Mouse (Mus musculus) skeletal muscle tissue, adult 2 months (tissue): ENCODE measurements around the gene Cramp1l.

ENCODE experiments used
- DNase-seq: peaks from one replicate; pipeline ENCODE4 v3.0.0-alpha.2; 2012; ENCODE audit warnings: low read depth, low spot score

Cramp1l gene

GRCm38 (mm10) chr17:25015655-25016291, at the start of gene Cramp1l, which contains the start of gene Ift140:
Gene Cramp1l (minus strand): TSS chr17:25015788.
Gene Ift140 (plus strand): TSS chr17:25016085.
- peak; percentile 97 for DNase-seq

DNA sequence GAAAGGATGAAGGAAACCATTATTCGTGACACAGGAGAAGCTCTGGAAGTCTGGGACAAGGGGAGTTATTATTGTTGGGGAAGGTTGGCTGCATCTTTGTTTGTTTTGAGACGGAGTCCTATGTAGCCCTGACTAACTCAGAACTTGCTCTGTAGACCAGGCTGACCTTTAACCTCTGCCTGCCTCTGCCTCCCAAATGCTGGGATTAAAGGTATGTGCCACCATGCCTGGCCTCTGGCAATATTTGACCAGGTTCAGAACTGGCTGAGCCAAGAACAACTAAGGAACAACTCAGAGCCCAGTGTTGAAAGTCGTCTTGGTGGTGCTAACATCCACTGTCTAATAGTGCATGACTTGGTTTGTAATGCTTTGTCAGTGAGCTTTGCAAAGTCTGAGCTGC, 49.6 kb upstream of the Cramp1l start:
- no peak for DNase-seq

DNA sequence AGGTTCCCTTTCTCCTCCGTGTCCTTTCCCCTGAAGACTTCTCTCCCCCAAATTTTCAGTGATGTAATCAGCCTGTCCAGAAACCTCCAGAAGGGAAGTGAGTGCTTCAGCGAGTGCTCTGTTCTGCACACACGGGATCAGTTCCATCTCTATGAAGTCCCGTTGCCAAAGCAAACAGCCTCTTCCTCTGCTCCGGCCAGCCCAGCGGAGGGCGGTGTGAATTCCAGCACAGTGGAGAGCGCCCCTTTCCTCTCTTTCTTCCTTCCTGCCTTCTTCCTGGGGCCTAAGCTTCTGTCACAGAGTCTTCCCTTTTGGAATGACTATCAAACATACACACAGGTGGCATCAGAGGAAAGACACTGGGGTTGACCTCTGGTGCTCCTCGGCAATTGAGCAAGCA, 48.8 kb upstream of the Cramp1l start:
- DNase-seq, result peak; percentile 69

DNA sequence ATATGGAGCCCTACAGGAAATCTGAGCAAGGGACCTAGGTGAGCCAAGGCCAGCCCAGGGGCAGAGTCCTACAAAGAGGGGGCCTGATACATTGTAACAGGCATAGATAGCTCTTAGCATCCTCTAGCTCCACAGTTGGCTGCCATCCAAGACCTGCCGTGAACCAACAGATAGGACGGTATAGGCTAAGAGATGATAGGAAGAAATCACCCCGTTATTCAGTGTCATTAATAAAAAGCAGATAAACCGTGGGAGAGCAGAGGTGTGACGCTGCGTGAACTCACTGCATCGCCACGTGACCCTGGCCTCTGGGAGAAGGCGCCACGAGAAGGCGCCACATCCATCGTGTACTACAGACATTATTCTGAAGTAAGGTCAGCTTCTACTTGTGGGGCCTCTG, 48.3 kb upstream of the Cramp1l start:
- no peak for DNase-seq

GRCm38 (mm10) chr17:25063261-25063660, 47.7 kb upstream of the Cramp1l start:
- no peak for DNase-seq

- DNase-seq, result no peak
Measured at GRCm38 (mm10) chr17:25057041-25057440, 41.5 kb upstream of the Cramp1l start.

GRCm38 (mm10) chr17:25053274-25053673, 37.7 kb upstream of the Cramp1l start:
- no peak for DNase-seq

- peak; percentile 12 for DNase-seq
Measured at GRCm38 (mm10) chr17:25047143-25047542, 31.6 kb upstream of the Cramp1l start.

DNA sequence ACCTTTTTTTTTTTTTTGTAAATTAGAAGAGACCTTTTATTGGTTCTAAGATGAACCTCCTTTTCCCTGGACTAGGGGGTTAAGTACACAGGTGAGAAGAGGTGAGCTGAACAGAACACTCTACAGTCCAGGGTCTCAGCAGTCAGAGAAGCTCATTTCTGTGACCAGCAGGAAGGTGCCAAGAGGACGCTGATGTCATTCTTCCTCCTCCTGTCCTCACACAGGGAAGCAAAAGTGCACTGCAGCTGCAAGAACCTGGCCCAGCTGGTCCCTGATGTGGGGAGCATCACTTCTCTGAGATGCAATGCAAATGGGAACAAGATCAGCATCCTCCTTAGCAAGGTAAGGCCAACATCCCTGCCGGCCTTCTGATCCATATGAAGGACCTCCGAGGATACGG, 29.7 kb upstream of the Cramp1l start:
- no peak for DNase-seq

- no peak for DNase-seq
Measured at GRCm38 (mm10) chr17:25044879-25045278, 29.3 kb upstream of the Cramp1l start.

- no peak for DNase-seq
Measured at GRCm38 (mm10) chr17:25036183-25036582, 20.6 kb upstream of the Cramp1l start.

DNA sequence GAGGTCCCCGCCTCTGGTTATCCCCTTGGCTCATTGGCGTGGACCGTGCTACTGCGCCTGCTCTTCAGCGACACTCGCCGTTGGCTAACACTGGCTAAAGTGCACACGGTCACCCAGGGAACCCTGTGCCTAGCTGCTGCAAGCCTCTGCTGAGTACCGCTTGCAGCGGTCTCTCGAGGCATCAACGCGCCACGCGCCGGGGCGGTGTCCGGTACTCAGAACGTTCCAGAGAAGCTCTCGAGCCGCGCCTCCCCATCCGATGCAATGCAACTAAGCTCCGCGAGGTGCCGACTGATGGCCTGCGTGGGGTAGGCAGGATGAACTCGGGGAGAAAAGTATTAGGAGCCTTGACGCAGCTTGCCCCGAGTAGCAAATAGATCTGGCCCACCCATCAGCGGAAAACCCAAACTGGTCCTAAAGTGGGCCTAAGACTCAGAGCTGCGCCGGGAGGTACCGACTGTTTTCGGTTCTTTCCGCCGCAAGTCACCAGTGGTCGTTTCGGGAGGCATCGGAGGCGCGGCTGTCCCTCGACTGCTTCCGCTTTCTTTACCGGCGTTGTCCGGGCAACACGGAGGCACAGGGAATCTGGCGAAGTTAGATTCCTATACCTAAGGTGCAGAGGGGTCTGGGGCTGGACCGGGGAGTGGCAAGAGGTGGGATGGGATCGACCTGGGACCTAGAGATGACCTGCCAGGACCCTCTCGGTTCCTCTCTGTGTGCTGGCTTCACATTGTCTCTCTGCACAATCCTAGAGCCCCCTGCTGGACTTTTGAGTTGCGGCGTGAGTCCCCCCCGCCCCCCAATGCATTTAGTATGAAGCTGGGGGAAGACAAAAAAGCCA, 924 bp upstream of the Cramp1l start:
- DNase-seq, result peak; percentile 67

DNA sequence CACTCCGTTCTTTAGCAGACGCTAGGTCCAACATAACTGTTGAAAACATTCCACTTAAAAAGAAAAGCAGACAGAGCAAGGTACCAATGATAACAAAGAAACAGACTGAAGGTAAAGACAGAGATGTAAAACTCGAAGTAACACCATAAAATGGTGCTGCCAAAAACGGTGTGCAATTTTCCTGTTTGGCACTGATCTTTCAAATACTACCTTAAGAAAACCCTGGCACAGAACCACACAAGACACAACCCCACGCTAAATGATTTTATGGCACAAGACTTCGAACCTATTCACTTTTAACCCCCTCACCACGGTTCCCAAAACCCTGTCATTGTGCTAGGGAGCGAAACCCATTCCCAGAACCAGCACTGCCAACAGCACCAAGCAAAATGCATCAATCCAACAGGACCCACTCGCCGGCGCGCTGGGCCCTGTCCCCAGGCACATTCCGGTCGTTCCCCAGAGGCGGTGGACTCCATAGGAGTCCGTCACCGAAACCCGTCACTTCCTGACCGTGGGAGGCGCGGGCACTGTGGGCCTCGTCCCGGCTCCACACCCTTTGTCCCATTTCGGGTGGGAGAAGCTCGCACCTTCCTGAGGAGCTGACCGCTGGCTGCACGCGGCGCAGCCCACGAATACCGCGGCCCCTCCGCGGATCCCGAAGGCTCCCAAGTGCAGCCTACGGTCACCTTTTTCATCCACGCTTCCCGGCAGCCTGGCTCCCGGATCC, 582 bp downstream of the Cramp1l start:
- DNase-seq, result no peak

DNA sequence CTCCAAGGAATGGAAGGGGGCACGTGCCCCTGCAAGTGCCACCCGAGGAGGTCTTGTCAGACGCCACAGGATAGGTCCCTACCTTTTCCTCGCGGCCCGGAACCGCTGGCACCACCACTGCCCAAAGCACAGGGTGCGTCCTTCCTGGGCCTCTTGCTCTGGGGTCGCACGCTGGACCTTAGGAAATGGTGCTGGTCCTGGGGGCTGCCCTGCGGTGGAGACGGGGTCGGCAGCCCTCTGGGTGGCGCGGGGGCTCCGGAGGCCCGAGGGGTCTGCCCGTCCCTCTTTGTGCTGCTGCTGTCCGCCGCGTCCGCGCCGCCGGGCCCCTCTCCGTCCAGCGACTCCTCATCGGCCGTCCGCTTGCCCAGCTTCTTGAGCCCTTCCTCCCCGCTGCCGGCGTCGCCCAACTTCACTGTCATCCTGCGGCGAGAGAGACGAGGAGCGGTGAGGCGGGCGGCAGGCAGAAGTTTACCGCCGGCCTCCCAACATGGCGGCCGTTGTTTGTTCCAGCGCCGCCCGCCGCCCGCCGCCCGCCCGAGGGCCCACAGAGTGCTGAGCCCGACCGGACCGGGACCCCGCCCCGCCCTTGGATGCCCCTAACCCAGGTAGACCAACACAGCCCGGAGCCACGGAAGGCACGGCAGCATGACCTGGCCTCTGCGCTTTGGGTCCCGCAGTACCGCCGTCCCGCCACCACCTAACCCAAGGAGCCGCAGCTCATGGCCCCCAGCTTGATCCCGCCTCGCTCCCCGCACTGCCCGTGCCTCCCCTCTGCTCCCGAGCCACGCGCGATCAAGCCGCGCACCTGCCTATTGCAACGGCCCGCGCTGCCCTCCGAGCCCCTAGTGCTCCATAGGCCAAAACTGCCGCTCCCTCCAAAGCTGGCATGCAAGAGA, 1.7 kb downstream of the Cramp1l start:
- no peak for DNase-seq

- no peak for DNase-seq
Measured at GRCm38 (mm10) chr17:25007480-25007879, 8.1 kb downstream of the Cramp1l start.

GRCm38 (mm10) chr17:25005102-25005501, 10.5 kb downstream of the Cramp1l start:
- DNase-seq, result no peak

- DNase-seq, result no peak
Measured at GRCm38 (mm10) chr17:24994721-24995120, 20.9 kb downstream of the Cramp1l start.

DNA sequence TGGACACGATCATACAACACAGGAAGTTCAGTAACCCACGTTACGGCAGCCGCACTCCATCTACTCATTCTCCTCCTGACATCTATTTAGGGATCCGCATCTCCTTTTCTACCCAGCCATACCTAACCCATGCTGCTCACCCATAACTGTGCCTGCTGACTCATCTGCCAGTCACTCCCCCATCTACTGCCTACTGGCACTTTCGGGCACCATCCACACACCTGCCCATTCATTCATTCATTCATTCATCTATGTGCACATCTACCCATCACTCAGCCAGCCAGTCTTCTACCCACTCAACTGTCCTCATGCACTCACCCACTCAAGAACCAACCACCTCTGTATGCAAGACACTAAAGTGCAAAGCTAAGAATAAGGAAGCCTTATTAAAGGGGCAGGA, 28.4 kb downstream of the Cramp1l start:
- no peak for DNase-seq

- no peak for DNase-seq
Measured at GRCm38 (mm10) chr17:24960852-24961715, 54.5 kb downstream of the Cramp1l start.

- DNase-seq, result peak; percentile 96
Measured at GRCm38 (mm10) chr17:24960135-24960851, 55.3 kb downstream of the Cramp1l start, which contains the start of gene Jpt2. Gene Jpt2 (minus strand): TSS chr17:24960689.
